Mouse (Mus musculus) left cerebral cortex, postnatal 25 days (tissue): ENCODE measurements at regions not wholly inside any gene's neighbourhood (a gene's known extent, or its start where the extent isn't known, plus 50 kb on each side); places are given as distances from the start of the nearest gene placed in this dataset.

Source experiments
- DNase-seq, 2 experiments: peaks; one replicate each; pipeline ENCODE4 v3.0.0; 2022; ENCODE audit warnings: low spot score in 2 of 2, mixed read lengths in 1 of 2
- intact Hi-C: fragments of 180-260 bp; cut with DNase I; formaldehyde crosslinking; loops from one replicate; pipeline ENCODE4 v1.15.1; 2025

GRCm38 (mm10) chr10:17622802-17623201, 100.2 kb upstream of the Cited2 start:
- intact Hi-C loops = no loop called here
- no peak for DNase-seq

GRCm38 (mm10) chr10:17629709-17630108, 93.3 kb upstream of the Cited2 start:
- intact Hi-C loops = no loop called here

GRCm38 (mm10) chr10:17630861-17631581, 92.0 kb upstream of the Cited2 start:
- DNase-seq = no peak
- intact Hi-C loops = no loop called here

More at GRCm38 (mm10) chr10:17629709-17630108, 93.3 kb upstream of the Cited2 start:
- no peak for DNase-seq

- intact Hi-C loops = no loop called here
Measured at GRCm38 (mm10) chr10:17631817-17632216, 91.2 kb upstream of the Cited2 start.

GRCm38 (mm10) chr10:17632959-17633674, 89.9 kb upstream of the Cited2 start:
- intact Hi-C loops = no loop called here

More at GRCm38 (mm10) chr10:17631817-17632216, 91.2 kb upstream of the Cited2 start:
- no peak for DNase-seq

GRCm38 (mm10) chr10:17645363-17645762, 77.7 kb upstream of the Cited2 start:
- DNase-seq = no peak
- intact Hi-C loops = no loop called here

More at GRCm38 (mm10) chr10:17632959-17633674, 89.9 kb upstream of the Cited2 start:
- no peak for DNase-seq

- intact Hi-C loops = no loop called here
- DNase-seq = no peak
Measured at GRCm38 (mm10) chr10:17646391-17646790, 76.6 kb upstream of the Cited2 start.

- no peak for DNase-seq
- intact Hi-C loops = no loop called here
Measured at GRCm38 (mm10) chr10:17648077-17648476, 74.9 kb upstream of the Cited2 start.

- intact Hi-C loops = no loop called here
- no peak for DNase-seq
Measured at GRCm38 (mm10) chr10:17650997-17651750, 71.8 kb upstream of the Cited2 start.

- intact Hi-C loops = no loop called here
- DNase-seq = no peak
Measured at GRCm38 (mm10) chr10:17653325-17653724, 69.7 kb upstream of the Cited2 start.

GRCm38 (mm10) chr10:17653785-17654184, 69.2 kb upstream of the Cited2 start:
- intact Hi-C loops = no loop called here
- no peak for DNase-seq

GRCm38 (mm10) chr10:17654308-17654858, 68.6 kb upstream of the Cited2 start:
- intact Hi-C loops = no loop called here
- DNase-seq = peak in 1 of 2 experiments; percentile 21

- no peak for DNase-seq
- intact Hi-C loops = no loop called here
Measured at GRCm38 (mm10) chr10:17655459-17656051, 67.5 kb upstream of the Cited2 start.

- DNase-seq = peak in 1 of 2 experiments; percentile 35
- intact Hi-C loops = no loop called here
Measured at GRCm38 (mm10) chr10:17656305-17656704, 66.7 kb upstream of the Cited2 start.

GRCm38 (mm10) chr10:17656872-17657482, 66.0 kb upstream of the Cited2 start:
- intact Hi-C loops = no loop called here
- DNase-seq = no peak

- intact Hi-C loops = no loop called here
- DNase-seq = no peak
Measured at GRCm38 (mm10) chr10:17659575-17659974, 63.4 kb upstream of the Cited2 start.

GRCm38 (mm10) chr10:17660836-17661452, 62.1 kb upstream of the Cited2 start:
- intact Hi-C loops = no loop called here
- DNase-seq = peak in 1 of 2 experiments; percentile 3

- intact Hi-C loops = no loop called here
- DNase-seq = no peak
Measured at GRCm38 (mm10) chr10:17666089-17666488, 56.9 kb upstream of the Cited2 start.

- intact Hi-C loops = no loop called here
- DNase-seq = no peak
Measured at GRCm38 (mm10) chr10:17669401-17669800, 53.6 kb upstream of the Cited2 start.
